Mouse (Mus musculus) thymus, adult 18-20 months (tissue): ENCODE data around the gene Tmem52b.
"Not testable (repeated sequence)": the region's sequence is repeated elsewhere in the genome, so short reads cannot be mapped to it uniquely, and the experiment has no call there.

Source experiments
- DNase-seq, 2 experiments: peaks; one replicate each; pipeline ENCODE4 v3.0.0; 2022; ENCODE audit warnings: mixed read lengths in 2 of 2

Gene Tmem52b

DNA sequence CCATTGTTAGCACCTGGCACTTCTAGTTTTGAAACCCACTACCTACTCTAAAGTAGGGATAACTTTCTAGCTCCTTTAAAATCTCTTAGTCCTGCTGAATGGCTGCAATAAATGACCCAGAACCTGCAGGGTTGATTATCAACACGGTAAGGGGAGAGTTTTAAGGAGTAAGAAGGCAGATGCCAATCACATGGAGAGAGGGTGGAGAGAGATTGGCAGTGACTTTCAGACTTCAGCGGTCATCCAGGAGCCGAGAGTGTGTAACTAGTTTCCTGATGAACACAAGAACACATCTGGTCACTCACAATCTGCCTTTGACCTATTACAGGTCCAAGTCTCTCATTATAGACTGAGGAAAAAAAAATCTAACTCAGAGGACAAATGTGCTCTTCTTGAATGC is at the start of gene Tmem52b:
Tmem52b (plus strand) TSS at position 189 of the 400 bp plus-strand sequence.
- no peak for DNase-seq

DNA sequence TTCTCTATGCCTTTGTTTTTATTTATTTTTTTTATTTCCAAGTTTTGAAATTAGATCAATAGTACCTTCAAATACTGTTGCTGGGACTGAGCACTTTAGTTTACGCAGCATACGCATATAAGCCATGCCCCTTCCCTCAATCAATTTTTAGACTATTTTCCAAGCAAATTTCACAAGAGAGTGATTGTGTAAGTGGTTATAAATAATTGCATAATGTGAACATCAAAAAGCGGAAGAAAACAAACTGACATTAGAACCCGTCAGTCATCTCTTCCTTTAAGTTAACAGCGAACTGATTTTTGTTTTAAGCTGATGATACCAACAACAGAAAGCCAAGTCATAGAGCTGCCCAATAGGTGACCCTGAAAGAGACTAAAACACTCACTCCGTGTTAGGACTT is 41.0 kb upstream of the Tmem52b start:
- DNase-seq: no peak

GRCm38 (mm10) chr6:129472627-129473026 is 39.7 kb upstream of the Tmem52b start:
- DNase-seq: no peak

DNA sequence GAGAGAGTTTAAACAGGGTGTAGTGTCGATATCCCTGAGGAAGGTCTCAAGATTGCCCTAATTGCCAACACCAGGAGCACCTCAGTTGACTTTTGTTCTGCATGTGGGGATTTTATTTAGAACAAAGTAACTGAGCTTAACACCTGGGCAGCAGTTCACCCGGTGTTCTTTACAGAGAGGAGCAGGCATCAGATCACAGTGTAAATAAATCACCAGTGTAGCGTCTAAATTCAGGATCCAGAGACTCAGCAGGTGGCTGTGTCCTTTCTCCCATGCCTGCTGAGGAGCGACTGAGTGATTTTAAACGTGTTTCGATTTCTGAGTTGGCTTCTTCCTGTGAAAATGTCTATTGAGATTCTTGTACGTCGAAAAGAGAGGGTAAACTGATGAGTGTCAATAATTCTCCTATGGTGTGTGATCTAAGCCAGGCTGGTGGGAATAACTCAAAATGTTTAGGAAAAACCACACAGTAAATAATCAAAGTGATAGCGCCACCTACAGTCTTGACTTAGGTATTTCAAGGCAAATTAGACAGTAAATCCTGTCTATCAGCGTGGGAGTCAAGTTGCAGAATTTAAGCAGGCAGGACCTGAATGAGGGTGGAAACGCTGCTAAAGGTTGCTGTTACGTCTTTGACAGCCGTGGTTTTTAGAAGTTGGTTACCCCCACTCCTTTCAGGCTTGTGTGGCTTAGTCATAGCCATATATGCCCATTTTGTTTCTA is 35.8 kb upstream of the Tmem52b start:
- no peak for DNase-seq

DNA sequence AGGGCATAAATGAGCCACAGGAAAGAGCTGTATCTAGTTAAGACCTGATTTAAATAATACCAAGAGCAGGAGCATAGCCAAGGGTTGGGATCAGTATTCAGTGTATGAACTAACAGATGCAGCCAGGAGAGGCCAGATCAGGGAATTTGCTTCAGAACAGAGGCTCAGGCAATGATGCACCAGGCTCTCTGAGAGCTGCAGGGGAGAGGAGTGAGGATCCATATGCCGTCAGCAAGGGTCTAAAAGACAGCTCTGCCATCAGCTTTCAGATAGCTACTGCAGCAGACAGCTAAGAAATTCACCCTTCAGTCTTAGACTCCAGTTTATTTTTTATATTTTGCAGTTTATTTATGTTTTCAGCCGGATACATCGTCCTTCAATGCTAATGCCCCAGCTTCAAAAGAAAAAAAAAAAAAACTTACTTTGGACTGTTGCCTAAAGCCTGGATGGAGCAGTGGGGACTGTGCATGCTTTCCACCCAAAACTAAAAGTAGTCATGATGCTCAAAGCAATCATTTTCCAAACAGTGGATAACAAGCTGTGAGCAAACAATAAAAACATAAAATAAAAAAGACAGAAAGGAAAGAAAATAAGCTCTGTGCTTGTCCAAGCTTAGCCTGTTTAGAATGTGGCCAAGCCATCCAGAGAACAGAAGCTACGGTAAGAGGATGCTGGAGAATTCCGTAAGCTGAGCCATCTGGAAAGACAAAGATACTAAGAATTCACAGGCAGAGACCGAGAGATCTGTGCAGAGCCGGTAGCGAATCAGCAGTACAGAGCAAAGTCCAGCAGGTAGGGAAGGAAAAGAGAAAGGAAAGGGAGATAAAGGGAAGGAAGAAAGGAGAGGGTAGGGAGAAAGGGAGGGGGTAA is 32.0 kb upstream of the Tmem52b start:
- DNase-seq: no peak

GRCm38 (mm10) chr6:129494924-129495323 is 17.4 kb upstream of the Tmem52b start:
- DNase-seq: no peak

DNA sequence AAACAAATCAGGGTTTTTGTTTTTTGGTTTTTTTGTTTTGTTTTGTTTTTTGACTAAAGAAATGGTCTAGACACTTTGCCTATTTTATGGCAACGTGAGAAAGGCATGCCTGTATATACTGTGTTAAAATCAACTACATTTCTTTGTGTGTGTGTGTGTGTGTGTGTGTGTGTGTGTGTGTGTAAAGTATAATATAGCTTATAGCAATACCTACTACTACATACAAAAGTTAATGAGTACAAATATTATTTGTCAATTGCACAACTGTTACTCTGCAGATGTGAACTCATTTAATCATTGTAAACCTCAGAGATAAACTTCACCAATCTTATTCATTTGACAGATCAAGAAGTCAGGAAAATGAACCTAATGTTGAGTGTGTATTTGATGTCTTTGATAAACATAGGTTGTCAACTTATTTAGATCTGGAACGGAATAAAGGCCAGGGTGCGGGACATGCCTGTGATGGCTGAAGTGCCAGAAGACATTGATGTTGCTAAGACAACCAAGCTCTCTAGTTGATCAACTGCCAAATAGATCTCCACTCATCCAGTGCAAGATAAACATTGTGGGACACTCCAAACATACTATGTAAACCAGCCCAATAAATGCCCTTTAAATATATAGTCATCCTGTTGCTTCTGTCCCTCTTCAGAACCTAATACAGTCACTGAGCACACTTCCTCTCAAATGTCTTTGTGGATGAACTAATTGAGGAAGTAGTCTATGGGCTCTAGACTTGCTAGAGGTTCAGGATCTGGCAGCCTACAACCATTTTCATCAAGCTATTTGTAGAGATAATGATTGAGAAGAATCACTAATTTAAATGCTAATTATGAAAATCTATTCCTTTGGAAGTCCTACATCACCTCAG is 14.8 kb upstream of the Tmem52b start:
- no peak for DNase-seq

DNA sequence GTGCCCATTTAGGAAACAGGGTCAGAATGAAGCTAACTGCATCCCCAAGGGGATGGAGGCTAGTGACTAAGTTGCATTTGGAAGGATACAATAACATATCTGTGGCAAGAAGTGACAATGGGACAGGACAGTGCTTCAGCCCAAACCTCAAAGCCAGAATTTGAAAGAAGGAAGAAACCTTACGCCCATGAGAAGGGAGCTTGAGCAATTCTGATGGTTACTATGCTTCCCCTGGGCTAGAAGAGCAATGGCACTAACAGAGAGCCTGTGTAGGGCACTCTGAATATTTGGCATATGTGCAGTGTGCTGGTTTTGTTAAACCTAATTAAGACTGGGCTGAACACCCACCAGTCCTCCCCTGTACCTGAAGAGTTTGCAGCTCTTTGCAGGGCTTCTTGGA is 12.8 kb upstream of the Tmem52b start:
- DNase-seq: not testable (repeated sequence)

DNA sequence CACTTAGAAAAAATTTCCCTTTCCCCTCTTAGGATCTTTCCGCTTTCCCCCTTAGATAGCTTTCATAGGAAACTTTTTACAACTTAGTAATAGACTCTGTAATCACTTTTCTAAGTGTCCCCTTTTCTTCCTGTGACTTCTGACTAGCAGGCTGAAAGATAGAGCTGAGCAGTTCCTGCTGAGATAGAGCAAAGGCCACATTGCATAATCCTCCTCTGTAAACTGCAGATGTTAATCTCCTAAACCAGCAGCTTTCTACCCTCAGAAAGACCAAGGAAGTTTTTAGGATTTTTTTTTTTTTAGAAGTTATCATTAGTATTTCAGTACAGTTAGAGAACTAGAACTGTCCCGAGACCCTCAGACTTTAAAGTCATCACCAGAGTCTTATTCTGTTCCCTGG is 8.9 kb upstream of the Tmem52b start:
- no peak for DNase-seq

DNA sequence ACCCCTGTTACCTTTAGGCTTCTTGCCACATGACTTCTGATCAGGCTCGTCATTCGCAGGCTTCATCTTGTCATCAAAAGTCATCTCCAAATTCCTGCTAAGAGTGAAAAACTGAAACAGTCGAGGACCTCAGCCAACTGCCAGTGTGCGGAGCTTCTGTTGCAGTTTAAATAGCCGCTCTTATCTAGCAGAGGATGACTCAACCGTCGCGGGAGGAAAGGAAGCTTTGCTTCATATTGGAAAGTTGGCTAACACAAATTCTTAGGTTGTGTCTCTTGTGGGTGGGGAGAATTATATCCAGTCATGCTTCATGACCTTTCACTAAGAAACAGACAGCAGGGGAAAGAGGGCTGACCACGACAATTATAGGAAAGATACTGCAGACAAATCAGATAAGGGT is 5.3 kb upstream of the Tmem52b start, which contains the start of gene Olr1:
Olr1 (minus strand) TSS at position 142 of the 400 bp plus-strand sequence.
- DNase-seq: no peak

DNA sequence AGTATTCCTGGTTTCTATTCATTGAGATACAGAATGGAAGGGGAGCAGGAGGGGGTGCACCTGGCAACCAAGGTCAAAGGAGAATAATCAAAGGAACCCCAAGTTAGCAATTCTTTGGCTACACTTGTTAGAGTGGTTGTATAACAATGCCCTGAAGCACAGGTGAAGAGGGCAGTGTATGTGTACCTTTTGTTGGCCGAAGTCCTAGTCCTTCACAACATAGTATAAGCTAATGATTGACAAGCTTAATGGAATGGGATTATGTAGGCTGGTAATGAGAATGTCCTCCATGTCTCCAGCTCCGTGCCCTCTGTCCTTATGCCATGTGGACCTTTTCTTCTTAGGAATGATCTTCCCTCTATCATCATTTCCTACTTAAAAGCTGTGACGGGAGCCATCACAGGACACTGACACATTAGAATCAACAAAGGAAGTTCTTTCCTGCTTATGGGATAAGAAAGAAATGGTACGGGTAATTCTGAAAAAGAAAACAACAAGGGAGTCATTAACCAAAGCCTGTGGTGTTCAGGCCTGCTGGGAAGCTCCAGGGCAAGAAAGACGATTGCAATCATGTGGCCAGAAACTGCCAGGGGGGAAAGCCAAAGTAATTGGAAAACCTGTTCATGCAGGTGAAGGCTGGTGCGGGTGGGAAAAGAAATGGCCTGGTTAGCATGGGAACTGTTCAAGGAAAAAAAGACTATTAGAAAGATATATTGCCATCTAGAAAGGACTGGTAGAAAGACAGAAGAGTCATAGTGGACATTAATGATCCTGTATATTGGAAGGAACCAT is 2.0 kb upstream of the Tmem52b start:
- no peak for DNase-seq

DNA sequence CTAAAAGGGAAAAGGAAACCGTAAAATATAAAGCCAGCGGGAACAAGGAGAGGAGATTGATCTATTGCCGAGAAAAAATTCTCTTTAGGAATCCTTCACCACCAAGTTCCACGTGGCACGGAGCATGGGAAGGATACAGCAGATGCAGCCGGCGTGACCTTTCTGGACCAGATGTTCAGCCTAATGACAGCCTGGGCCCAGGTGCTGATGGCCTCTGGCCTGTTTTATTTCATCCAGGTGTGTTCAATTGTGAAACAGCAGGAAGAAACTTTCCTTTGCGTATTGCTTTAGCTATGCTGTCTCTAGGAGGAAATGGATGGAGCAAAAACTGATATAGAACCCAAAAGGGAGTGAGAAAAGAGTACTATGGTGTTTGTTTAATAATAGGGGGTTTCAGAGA is 513 bp downstream of the Tmem52b start:
- DNase-seq: no peak

GRCm38 (mm10) chr6:129513409-129513808 is 1.1 kb downstream of the Tmem52b start:
- DNase-seq: no peak

DNA sequence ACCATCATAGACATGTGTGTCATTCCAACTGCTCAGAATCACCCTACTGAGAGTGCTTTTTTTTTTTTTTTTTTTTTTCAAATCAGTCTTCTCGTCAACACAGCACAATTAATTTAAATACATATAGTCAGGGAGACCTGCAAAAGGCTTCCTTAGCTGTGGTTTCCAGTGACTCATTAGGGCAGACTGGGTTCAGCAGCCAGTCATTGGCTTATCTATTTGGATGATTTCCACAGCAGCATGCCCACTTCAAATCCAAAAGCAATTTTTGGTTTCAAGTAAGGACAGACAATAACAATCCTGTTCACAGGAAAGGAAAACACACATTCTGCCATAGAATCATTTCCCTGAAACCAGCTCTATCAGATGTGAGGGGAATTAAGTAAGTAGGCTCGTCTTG is 2.0 kb downstream of the Tmem52b start:
- no peak for DNase-seq

GRCm38 (mm10) chr6:129515068-129515467 is 2.7 kb downstream of the Tmem52b start:
- no peak for DNase-seq

DNA sequence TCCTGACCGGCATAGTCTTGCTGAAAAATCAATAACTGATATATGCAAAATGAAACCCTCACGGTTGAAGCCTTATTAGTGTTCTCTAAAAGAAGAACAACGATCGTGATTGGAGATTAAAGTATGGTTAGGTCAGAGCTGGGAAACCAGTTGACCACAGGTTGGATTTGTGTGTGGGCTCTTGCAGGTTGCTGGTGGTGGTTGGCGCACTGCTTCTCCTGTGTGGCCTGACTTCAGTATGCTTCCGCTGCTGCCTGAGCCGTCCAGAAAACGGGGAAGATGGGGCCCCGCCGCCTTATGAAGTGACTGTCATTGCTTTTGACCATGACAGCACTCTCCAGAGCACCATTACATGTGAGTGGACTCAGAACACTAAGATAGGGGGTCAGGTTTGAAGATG is 4.0 kb downstream of the Tmem52b start:
- DNase-seq: no peak

GRCm38 (mm10) chr6:129517752-129518408 is 5.5 kb downstream of the Tmem52b start:
- no peak for DNase-seq

GRCm38 (mm10) chr6:129526069-129526468 is 13.7 kb downstream of the Tmem52b start:
- DNase-seq: no peak

GRCm38 (mm10) chr6:129527416-129527815 is 15.1 kb downstream of the Tmem52b start:
- DNase-seq: no peak

DNA sequence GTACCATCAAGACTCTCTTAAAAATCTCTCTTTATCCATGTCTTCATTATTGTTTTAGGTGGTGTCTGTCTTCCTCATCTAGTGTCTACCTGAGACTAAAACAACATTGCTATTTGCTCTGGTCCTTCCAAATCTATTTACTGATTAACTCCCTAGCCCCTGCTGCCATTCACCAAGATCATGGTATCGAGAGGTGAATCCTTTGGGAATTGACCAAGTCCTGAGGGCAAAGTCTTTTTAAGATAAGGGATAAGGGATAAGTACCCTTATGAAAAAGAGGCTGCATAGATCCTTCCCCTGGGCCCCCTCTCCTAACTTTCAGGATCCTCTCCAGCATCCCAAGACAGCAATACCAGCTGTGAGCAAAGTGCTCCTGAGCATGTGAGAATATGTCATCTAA is 17.2 kb downstream of the Tmem52b start:
- no peak for DNase-seq

DNA sequence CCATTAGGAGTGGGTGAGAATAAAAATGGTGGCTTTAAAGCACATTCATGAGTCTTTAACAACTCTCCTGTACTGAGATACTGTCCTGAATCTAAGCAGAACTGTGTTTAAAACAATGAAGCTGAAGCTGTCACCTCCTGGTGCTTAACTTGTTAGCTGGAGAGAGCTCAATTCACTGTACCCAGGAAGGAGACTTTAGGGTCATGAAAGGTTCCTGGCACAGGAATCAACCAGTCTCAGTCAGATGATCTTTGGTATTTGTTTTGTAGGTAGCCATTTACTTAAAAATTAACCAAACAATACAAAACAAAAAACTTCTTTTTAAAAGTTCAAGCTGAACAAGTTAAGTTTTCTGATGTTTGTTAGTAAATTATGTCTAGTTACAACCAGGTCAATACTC is 17.9 kb downstream of the Tmem52b start:
- DNase-seq: no peak

- peak in 1 of 2 experiments; percentile 22 for DNase-seq
Measured at GRCm38 (mm10) chr6:129532556-129532941, 20.2 kb downstream of the Tmem52b start.
